Mouse (Mus musculus): ENCODE data around the gene Chrna3.

DNA sequence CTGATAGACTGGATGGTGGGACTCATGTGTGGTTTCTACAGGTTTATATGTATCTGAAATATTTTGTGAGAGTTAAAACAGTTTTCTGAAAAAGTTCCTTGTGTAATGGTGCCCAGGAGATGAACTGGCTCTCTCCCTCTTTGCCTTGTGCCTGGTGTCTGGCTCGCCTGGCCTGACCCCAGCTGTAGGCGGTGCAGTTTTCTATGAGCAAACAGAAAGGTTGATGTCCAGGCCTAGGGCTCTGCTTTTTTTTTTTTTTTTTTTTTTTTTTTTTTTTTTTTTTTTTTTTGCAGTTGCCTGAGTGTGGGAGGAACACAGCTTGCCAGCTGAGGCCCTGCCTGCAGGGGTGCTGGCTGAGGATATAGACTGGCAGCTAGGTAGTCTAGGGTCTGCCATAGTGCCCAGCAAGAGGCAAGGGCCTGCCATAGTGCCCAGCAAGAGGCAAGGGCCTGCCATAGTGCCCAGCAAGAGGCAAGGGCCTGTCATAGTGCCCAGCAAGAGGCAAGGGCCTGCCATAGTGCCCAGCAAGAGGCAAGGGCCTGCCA, 29.1 kb upstream of the Chrna3 start:
- no peak for TF ChIP-seq CTCF (IDR thresholded peaks at IDR 0.05; ENCODE audit: low read depth, low read length)
- no peak for TF ChIP-seq POLR2A (IDR thresholded peaks at IDR 0.05; ENCODE audit: extremely low read depth, insufficient read depth, low read length)
